Mouse (Mus musculus) heart, embryonic 13.5 days (tissue): ENCODE results near the gene Dgkz. TPM values are rescaled to one million over a fixed set of nuclear protein-coding genes. Genes with fewer than 3 reads are reported as not detected.

ENCODE experiments used
- ATAC-seq: fragments of 200-750 bp; cut with Nextera tagmentation; 2 replicates; pipeline ENCODE4 v1.8.0; 2017; ENCODE audit warnings: moderate TSS enrichment; ENCODE audit not compliant: insufficient number of reproducible peaks, low FRiP score, low TSS enrichment; ENCODE audit errors: extremely low read depth
- H3K27ac ChIP-seq: fragments of 300-500 bp; sonication (generic); replicated peaks from 2 replicates; pipeline ENCODE4 v1.5.1; 2015; ENCODE audit warnings: moderate library complexity, mild to moderate bottlenecking, inconsistent platforms
- H3K27me3 ChIP-seq: fragments of 300-500 bp; sonication (generic); replicated peaks from 2 replicates; pipeline ENCODE4 v1.6.1; 2015; ENCODE audit warnings: mild to moderate bottlenecking, inconsistent platforms
- H3K36me3 ChIP-seq: fragments of 300-500 bp; sonication (generic); 2 replicates; pipeline ENCODE4 v1.6.1; 2015; ENCODE audit warnings: mild to moderate bottlenecking, inconsistent platforms
- H3K4me1 ChIP-seq: fragments of 300-500 bp; sonication (generic); 2 replicates; pipeline ENCODE4 v1.6.1; 2015; ENCODE audit warnings: inconsistent platforms
- H3K4me2 ChIP-seq: fragments of 300-500 bp; sonication (generic); 2 replicates; pipeline ENCODE4 v1.6.1; 2015; ENCODE audit warnings: inconsistent platforms, mild to moderate bottlenecking, moderate library complexity
- H3K4me3 ChIP-seq: fragments of 300-500 bp; sonication (generic); 2 replicates; pipeline ENCODE4 v1.5.1; 2015; ENCODE audit warnings: moderate library complexity, mild to moderate bottlenecking, inconsistent platforms
- H3K9ac ChIP-seq: fragments of 300-500 bp; sonication (generic); 2 replicates; pipeline ENCODE4 v1.6.1; 2015; ENCODE audit warnings: inconsistent platforms, mild to moderate bottlenecking, moderate library complexity
- H3K9me3 ChIP-seq: fragments of 300-500 bp; sonication (generic); 2 replicates; pipeline ENCODE4 v1.6.1; 2016; ENCODE audit warnings: inconsistent platforms
- WGBS: fragments of 180-500 bp; shearing (Covaris S2); methylation state at CpG from one replicate; pipeline ENCODE4 v1.1.7; 2015; ENCODE audit warnings: mixed read lengths; 5-methylcytosine and 5-hydroxymethylcytosine counted together
- polyA plus RNA-seq: library from polyadenylated mRNA; unstranded; fragments of >200 nt; fragmentation: Nextera tagmentation; extraction: Ambion mirVana; gene quantifications from 2 replicates; pipeline ENCODE4 v1.2.1, GENCODE M21; 2015

Gene Dgkz
- polyA plus RNA-seq, 1 experiment from 2014 or later = 43.4 TPM

DNA sequence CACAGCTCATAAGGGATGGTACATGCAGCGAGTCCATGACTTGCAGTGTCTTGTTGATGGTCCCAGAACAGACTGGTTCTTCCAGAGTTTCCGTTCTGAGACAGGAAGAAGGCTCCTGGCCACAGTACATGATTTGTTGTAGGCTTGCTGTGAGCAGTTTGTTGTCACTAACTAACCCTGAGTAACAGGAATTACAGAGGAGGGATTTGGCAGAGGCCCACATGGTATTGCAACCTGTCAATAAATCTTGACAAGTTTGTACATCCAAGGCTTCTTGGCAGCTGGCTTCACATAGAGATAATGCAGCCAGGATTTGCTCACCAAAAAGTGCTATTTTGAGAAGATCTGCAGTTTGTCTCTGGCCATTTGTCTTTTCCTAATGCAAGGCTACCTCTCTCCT is 69.5 kb downstream of the Dgkz start:
- 0 out of 2 replicates have a peak, but pooled peaks cover 4% of the 10 kb centered on the region for H3K4me1 ChIP-seq
- no peak overlapping the region for H3K4me2 ChIP-seq
- H3K9me3 ChIP-seq = no peaks in the 10 kb centered on the region
- H3K4me3 ChIP-seq = no peak overlapping the region
- no peak overlapping the region for H3K27ac ChIP-seq
- no peak for ATAC-seq
- WGBS = 82% methylated on average over 2 of the region's 2 CpGs
- no peak overlapping the region for H3K9ac ChIP-seq
- peaks cover 49% of the 10 kb centered on the region for H3K36me3 ChIP-seq
- no peaks in the 10 kb centered on the region for H3K27me3 ChIP-seq

- Histone ChIP-seq H3K4me1 (0 out of 2 replicates have a peak, but pooled peaks cover 4% of the 10 kb centered on the region), H3K9me3 (no peaks in the 10 kb centered on the region)
Observed at GRCm38 (mm10) chr2:91904618-91905307, 70.9 kb downstream of the Dgkz start.

GRCm38 (mm10) chr2:91903171-91903925 is 72.3 kb downstream of the Dgkz start:
- ATAC-seq = no peak
- Histone ChIP-seq H3K27me3 (no peaks in the 10 kb centered on the region), H3K9ac (no peak overlapping the region), H3K4me1 (0 out of 2 replicates have a peak, but pooled peaks cover 4% of the 10 kb centered on the region), H3K36me3 (peaks cover 31% of the 10 kb centered on the region), H3K9me3 (no peaks in the 10 kb centered on the region), H3K4me3 (no peak overlapping the region), H3K4me2 (no peak overlapping the region), H3K27ac (no peak overlapping the region)
- WGBS = 82% methylated on average over 3 of the region's 3 CpGs

More at GRCm38 (mm10) chr2:91904618-91905307, 70.9 kb downstream of the Dgkz start:
- H3K27me3 ChIP-seq = no peaks in the 10 kb centered on the region
- H3K36me3 ChIP-seq = peaks cover 44% of the 10 kb centered on the region
- no peak for ATAC-seq
- H3K4me3 ChIP-seq = no peak overlapping the region
- 76% methylated on average over 5 of the region's 5 CpGs for WGBS
- H3K9ac ChIP-seq = no peak overlapping the region
- H3K27ac ChIP-seq = no peak overlapping the region
- no peak overlapping the region for H3K4me2 ChIP-seq

DNA sequence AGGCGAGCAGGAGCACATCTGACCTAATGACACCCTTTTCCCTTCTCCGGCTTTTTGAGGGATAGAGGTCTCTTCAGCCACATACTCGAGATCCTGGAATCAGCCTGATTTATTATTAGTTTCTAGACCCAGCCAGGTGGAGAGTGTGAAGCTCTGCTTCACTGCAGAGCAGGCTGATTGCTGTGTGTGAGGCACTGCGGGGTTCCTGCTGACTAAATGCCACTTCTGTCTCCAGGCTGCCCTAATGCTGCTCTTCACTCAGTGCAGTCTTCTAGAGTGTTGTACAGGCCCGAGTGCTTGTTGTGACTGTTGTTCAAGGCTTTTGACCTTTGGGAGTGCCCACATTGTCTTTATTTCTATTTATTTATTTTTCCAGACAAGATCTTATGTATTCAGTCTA is 73.3 kb downstream of the Dgkz start:
- WGBS = 81% methylated on average over 5 of the region's 5 CpGs
- ATAC-seq = no peak

DNA sequence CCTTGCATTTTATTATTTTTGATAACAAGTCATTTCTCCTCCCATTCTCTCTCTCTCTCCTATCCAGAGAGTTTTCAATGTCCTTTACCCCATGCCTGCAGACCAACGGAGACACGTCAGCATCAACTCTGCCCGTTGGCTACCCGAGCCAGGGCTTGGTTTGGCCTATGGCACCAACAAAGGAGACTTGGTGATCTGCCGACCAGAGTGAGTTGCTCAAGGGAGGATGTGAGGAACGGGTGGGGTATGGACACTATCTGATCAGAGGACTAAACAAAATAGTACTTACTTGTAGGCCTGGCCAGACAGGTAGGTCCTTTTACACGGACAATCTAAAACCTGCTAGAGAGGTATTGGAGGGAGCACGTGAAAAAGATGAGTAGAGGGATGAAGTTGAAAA is 75.2 kb downstream of the Dgkz start:
- no peak for ATAC-seq
- H3K27ac ChIP-seq = no peak overlapping the region
- no peak overlapping the region for H3K4me3 ChIP-seq
- WGBS = 84% methylated on average over 8 of the region's 8 CpGs
- H3K4me1 ChIP-seq = 0 out of 2 replicates have a peak, but pooled peaks cover 4% of the 10 kb centered on the region
- peaks cover 26% of the 10 kb centered on the region for H3K36me3 ChIP-seq
- no peaks in the 10 kb centered on the region for H3K9me3 ChIP-seq
- H3K9ac ChIP-seq = no peak overlapping the region
- no peaks in the 10 kb centered on the region for H3K27me3 ChIP-seq
- H3K4me2 ChIP-seq = no peak overlapping the region

More for the DNA sequence above, 73.3 kb downstream of the Dgkz start:
- no peak overlapping the region for H3K27ac ChIP-seq
- peaks cover 28% of the 10 kb centered on the region for H3K36me3 ChIP-seq
- no peak overlapping the region for H3K4me2 ChIP-seq
- H3K9ac ChIP-seq = no peak overlapping the region
- 0 out of 2 replicates have a peak, but pooled peaks cover 4% of the 10 kb centered on the region for H3K4me1 ChIP-seq
- no peaks in the 10 kb centered on the region for H3K9me3 ChIP-seq
- H3K4me3 ChIP-seq = no peak overlapping the region
- no peaks in the 10 kb centered on the region for H3K27me3 ChIP-seq

GRCm38 (mm10) chr2:91899141-91899540 is 76.5 kb downstream of the Dgkz start:
- ATAC-seq = no peak
- Histone ChIP-seq H3K27ac (no peak overlapping the region), H3K4me1 (no peaks in the 10 kb centered on the region), H3K4me2 (no peak overlapping the region), H3K27me3 (no peaks in the 10 kb centered on the region), H3K36me3 (peaks cover 33% of the 10 kb centered on the region), H3K4me3 (no peak overlapping the region), H3K9me3 (no peaks in the 10 kb centered on the region), H3K9ac (no peak overlapping the region)
- 85% methylated on average over 3 of the region's 3 CpGs for WGBS

GRCm38 (mm10) chr2:91897968-91898367 is 77.7 kb downstream of the Dgkz start:
- no peak overlapping the region for H3K27ac ChIP-seq
- no peak overlapping the region for H3K9ac ChIP-seq
- no peak overlapping the region for H3K4me2 ChIP-seq
- H3K36me3 ChIP-seq = peaks cover 43% of the 10 kb centered on the region
- no peak overlapping the region for H3K4me3 ChIP-seq
- ATAC-seq = no peak
- H3K4me1 ChIP-seq = no peaks in the 10 kb centered on the region
- H3K9me3 ChIP-seq = no peaks in the 10 kb centered on the region
- H3K27me3 ChIP-seq = no peaks in the 10 kb centered on the region

DNA sequence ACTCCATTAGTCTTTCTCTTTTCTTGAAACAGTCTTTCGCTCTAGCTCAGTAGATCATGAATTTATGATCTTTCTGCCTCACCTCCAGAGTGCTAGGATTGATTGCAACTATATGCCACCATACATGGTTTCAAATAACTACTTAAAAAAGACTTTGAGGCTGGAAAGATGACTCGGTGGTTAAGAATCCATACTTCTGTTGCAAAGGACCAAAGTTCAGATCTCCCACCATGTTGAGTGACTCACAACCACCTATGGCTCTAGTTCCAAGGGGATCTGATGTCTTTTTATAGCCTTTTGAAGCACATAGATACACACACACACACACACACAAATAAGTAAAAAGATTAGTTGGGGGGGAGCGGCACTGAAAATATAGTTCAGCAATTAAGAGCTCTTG is 80.3 kb downstream of the Dgkz start:
- Histone ChIP-seq H3K36me3 (peaks cover 28% of the 10 kb centered on the region), H3K4me2 (no peak overlapping the region), H3K4me1 (no peaks in the 10 kb centered on the region), H3K27ac (no peak overlapping the region), H3K9me3 (no peaks in the 10 kb centered on the region), H3K27me3 (no peaks in the 10 kb centered on the region), H3K9ac (no peak overlapping the region), H3K4me3 (no peak overlapping the region)
- 95% methylated on average over 3 of the region's 3 CpGs for WGBS
- ATAC-seq = no peak

DNA sequence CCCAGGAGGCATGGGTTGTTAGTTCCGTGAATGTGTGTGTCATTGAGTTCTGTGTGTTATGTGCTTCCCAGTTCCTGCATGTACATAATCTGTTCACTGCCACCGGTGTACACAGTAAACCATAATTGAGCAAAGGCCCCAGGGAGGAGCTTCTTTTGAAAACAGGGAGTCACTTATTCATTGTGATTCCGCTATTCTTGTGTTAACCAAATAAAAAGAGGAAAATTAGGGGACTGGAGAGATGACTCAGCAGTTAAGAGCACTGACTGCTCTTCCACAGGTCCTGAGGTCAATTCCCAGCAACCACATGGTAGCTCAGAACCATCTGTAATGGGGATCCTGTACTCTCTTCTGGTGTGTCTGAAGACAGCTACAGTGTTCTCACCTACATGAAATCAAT is 80.9 kb downstream of the Dgkz start:
- 89% methylated on average over 3 of the region's 3 CpGs for WGBS

DNA sequence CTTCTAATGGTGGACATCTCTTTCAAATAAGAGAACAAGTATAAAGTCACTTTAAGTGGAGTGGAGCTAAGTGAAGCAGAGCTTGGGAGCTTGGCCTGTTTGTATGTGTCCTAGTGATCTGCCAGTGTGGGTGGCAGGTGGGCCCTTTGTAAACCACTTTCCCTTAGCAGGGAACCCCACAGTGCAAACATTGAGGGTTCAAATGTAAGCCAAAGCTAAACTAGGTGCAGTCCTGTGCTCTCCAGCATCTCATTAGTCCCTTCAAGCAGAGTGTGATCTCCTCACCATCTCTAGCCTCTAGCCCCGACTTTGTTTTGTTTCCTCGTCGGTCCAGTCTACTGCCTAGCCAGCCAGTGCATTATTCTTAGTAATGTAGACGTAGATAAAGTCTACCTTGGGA is 91.0 kb downstream of the Dgkz start:
- no peak overlapping the region for H3K9ac ChIP-seq
- WGBS = 74% methylated on average over 4 of the region's 4 CpGs
- H3K4me3 ChIP-seq = no peak overlapping the region
- H3K27me3 ChIP-seq = no peaks in the 10 kb centered on the region
- ATAC-seq = no peak
- H3K9me3 ChIP-seq = no peaks in the 10 kb centered on the region
- H3K4me1 ChIP-seq = no peaks in the 10 kb centered on the region
- H3K4me2 ChIP-seq = no peak overlapping the region
- peaks cover 30% of the 10 kb centered on the region for H3K36me3 ChIP-seq
- H3K27ac ChIP-seq = no peak overlapping the region

More for the DNA sequence above, 80.9 kb downstream of the Dgkz start:
- no peaks in the 10 kb centered on the region for H3K27me3 ChIP-seq
- H3K4me1 ChIP-seq = no peaks in the 10 kb centered on the region
- H3K9me3 ChIP-seq = no peaks in the 10 kb centered on the region
- peaks cover 27% of the 10 kb centered on the region for H3K36me3 ChIP-seq
- no peak for ATAC-seq
- H3K4me2 ChIP-seq = no peak overlapping the region
- H3K27ac ChIP-seq = no peak overlapping the region
- H3K9ac ChIP-seq = no peak overlapping the region
- H3K4me3 ChIP-seq = no peak overlapping the region

DNA sequence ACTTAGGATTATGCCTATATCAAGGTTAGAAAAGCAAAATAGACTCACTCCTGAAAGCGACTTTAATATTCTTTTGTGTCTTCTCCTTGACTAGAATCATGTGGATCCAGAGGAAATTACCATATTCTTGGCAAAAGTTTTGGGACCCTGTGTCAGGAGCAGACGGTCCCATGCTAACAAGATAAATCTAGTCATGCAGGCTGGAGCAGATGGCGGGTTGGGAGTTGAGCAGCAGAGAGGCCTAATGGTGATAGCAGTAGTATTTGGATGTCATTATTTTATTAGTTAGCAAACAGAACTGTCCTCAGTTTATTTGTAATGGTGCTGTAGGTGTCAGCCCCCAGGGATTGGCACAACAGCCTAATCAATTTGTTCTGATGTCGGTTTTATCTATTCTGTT is 91.7 kb downstream of the Dgkz start:
- no peak overlapping the region for H3K9ac ChIP-seq

More for the DNA sequence above, 91.7 kb downstream of the Dgkz start:
- Histone ChIP-seq H3K27ac (no peak overlapping the region), H3K4me1 (peaks cover under 1% of the 10 kb centered on the region; the same call in 1 of the 2 replicates), H3K4me2 (no peak overlapping the region), H3K36me3 (peaks cover 27% of the 10 kb centered on the region), H3K9me3 (no peaks in the 10 kb centered on the region), H3K4me3 (no peak overlapping the region), H3K27me3 (no peaks in the 10 kb centered on the region)
- 66% methylated on average over 4 of the region's 4 CpGs for WGBS
- no peak for ATAC-seq
